Mouse (Mus musculus) thymus, adult 2 months (tissue): ENCODE data around the gene Hip1r. TPM values are rescaled to one million over a fixed set of nuclear protein-coding genes. Genes with fewer than 3 reads are reported as not detected.

Source experiments
- DNase-seq: peaks from one replicate; pipeline ENCODE4 v3.0.0; 2021
- H3K27ac ChIP-seq: fragments of 200-500 bp; 2 replicates; pipeline ENCODE4 v1.5.1; 2012; ENCODE audit warnings: low read length, control low read depth; ENCODE audit not compliant: control insufficient read depth, insufficient read depth
- H3K27me3 ChIP-seq: fragments of 200-500 bp; 2 replicates; pipeline ENCODE4 v1.6.1; 2012; ENCODE audit warnings: mild to moderate bottlenecking, low read length, moderate library complexity, mixed read lengths; ENCODE audit not compliant: control insufficient read depth, insufficient read depth
- H3K36me3 ChIP-seq: fragments of 200-500 bp; 2 replicates; pipeline ENCODE4 v1.6.1; 2012; ENCODE audit warnings: mild to moderate bottlenecking, low read length, moderate library complexity; ENCODE audit not compliant: control insufficient read depth, insufficient read depth
- H3K4me1 ChIP-seq: fragments of 200-500 bp; replicated peaks from 2 replicates; pipeline ENCODE4 v1.6.1; 2012; ENCODE audit warnings: low read length; ENCODE audit not compliant: control insufficient read depth, insufficient read depth
- H3K4me3 ChIP-seq: fragments of 200-500 bp; 2 replicates; pipeline ENCODE4 v1.5.1; 2012; ENCODE audit warnings: mild to moderate bottlenecking, low read length, control low read depth, moderate library complexity; ENCODE audit not compliant: control insufficient read depth, insufficient read depth
- CTCF ChIP-seq: fragments of 200-500 bp; IDR thresholded peaks from 2 replicates; pipeline ENCODE4 v1.5.1; 2012; ENCODE audit warnings: mild to moderate bottlenecking, control low read depth, low read length, moderate library complexity, borderline replicate concordance; ENCODE audit not compliant: control insufficient read depth, poor library complexity, insufficient read depth; ENCODE audit errors: extremely low read depth
- POLR2A ChIP-seq: fragments of 200-500 bp; IDR thresholded peaks from 2 replicates; pipeline ENCODE4 v1.6.1; 2012; ENCODE audit warnings: mild to moderate bottlenecking, low read length, control low read depth, moderate library complexity; ENCODE audit not compliant: control insufficient read depth, poor library complexity, insufficient read depth; ENCODE audit errors: extremely low read depth
- WGBS: fragments of 180-500 bp; shearing (Covaris S2); methylation state at CpG from one replicate; pipeline ENCODE4 v1.1.7; 2018; 5-methylcytosine and 5-hydroxymethylcytosine counted together
- polyA plus RNA-seq: library from polyadenylated mRNA; depleted of rRNA; stranded (reverse); fragments of >200 nt; gene quantifications from 2 replicates; pipeline ENCODE4 v1.2.3, GENCODE M21; 2012

The Hip1r gene
- polyA plus RNA-seq, 1 experiment = 13.8 TPM

DNA sequence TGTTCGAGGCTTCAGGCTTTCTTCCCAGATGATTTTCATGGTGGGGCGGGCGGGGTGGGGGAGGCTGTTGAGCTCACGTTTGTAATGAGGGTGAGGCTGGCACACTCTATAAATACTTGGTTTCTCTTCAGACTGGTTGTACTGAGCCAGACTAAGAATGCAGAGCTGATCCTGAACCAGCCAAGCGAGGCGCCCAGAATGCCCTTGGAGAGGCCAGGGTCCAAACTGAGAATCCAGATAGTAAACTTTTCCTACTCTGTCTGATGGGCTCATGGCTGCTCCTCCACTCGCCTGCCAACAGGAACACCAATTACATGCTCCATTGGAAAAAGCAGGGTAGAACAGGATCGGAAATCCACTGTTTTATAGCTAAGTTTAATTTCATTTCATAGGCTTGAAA is 4.2 kb upstream of the Hip1r start:
- H3K4me1 ChIP-seq = peaks cover 7% of the 10 kb centered on the region; the same call in 1 of the 2 replicates
- TF ChIP-seq POLR2A = no peak
- TF ChIP-seq CTCF = no peak
- H3K36me3 ChIP-seq = no peaks in the 10 kb centered on the region
- H3K27me3 ChIP-seq = no peaks in the 10 kb centered on the region
- no peak overlapping the region for H3K4me3 ChIP-seq
- H3K27ac ChIP-seq = no peak overlapping the region
- DNase-seq = no peak
- WGBS = 91% methylated on average over 8 of the region's 8 CpGs

DNA sequence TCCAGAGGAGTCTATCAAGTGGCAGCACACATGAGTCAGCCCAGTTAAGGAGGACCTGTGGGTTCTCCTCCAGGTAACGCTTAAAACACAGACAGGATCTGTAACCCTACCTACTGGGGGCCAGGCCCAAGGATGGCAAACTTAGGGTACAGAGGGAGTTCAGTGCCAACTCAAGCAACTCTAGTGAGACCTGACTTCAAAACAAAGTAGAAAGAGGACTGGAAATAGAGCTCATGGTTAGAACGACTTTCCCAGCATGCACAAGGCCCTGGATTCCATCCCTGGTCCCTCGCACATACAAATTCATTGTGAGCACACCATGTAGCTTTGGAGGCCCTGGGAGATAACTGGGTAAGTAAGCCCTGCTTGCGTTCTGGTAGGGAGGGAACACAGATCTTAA is 2.9 kb upstream of the Hip1r start:
- H3K27me3 ChIP-seq = no peaks in the 10 kb centered on the region
- DNase-seq = no peak
- no peak overlapping the region for H3K4me3 ChIP-seq

DNA sequence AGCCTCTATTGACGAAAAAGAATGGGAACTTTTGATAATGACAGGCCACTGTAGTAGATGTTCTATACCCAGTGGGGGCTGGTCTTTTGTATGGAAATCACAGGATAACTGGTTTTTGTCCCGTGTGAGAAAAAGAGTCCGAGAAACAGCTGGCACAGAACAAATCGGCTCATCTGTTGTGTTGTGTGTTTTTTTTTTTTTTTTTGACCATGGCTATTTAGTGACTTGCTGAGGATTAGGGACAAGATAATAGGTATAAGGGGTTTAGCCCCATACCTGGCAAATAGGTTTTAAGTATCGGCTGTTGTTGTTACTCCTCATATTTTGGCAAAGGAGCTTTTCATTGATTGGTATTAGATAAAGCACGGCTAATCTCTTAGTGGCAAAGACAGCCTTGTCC is 975 bp upstream of the Hip1r start:
- peaks cover 14% of the 10 kb centered on the region for H3K4me1 ChIP-seq
- 83% methylated on average over 6 of the region's 6 CpGs for WGBS
- no peak overlapping the region for H3K4me3 ChIP-seq
- H3K27ac ChIP-seq = no peak overlapping the region
- no peaks in the 10 kb centered on the region for H3K27me3 ChIP-seq
- DNase-seq = no peak
- no peaks in the 10 kb centered on the region for H3K36me3 ChIP-seq
- TF ChIP-seq CTCF = no peak
- no peak for TF ChIP-seq POLR2A

More for the DNA sequence above, 2.9 kb upstream of the Hip1r start:
- H3K27ac ChIP-seq = no peak overlapping the region
- H3K36me3 ChIP-seq = no peaks in the 10 kb centered on the region
- WGBS = 93% methylated on average over 4 of the region's 4 CpGs
- peaks cover 10% of the 10 kb centered on the region; the same call in 1 of the 2 replicates for H3K4me1 ChIP-seq
- TF ChIP-seq POLR2A (no peak), CTCF (no peak)

DNA sequence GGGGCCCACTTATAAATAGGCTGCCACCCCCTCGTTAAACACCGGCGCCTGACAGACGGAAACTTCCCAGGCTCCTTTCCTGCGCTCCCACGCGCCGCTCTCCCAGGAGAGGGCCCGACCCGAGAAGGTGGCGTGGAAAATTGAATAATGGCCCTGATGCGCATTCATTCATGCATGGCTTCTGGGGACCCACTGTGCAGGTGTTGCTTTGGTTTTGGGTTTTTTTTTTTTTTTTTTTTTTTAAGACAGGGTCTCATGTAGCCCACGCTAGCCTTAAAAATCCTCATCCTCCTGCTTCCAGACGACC is 704 bp downstream of the Hip1r start:
- 2% methylated on average over 14 of the region's 14 CpGs for WGBS
- no peak for DNase-seq
- TF ChIP-seq POLR2A = no peak
- TF ChIP-seq CTCF = no peak
- no peaks in the 10 kb centered on the region for H3K36me3 ChIP-seq
- H3K27ac ChIP-seq = no peak overlapping the region; the same call in 1 of the 2 replicates
- H3K27me3 ChIP-seq = no peaks in the 10 kb centered on the region
- peak overlapping the region; percentile 76 for H3K4me3 ChIP-seq
- peaks cover 14% of the 10 kb centered on the region for H3K4me1 ChIP-seq

DNA sequence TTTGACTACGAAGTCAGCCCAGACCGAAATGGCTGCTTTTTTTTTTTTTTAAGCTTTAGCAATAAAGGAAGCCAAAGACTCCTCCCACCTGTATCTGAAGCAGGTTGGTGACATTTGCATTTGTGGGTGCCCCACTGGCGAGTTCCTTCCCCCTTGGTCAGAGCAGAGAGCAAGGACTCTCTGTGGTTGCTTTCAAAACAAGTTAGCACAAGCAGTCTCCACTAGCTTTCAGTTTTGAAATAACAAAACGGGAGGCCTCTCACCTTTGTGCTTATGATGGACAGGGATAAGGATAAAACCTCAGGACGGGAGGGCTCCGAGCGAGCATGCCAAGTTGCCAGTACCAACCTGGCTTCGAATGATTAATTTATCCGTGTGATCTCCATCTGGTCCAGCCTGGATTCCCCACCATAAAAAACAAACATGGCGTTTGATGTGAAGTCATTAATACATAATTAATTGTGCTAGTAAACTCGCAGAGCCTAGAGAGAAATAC is 1.2 kb downstream of the Hip1r start:
- TF ChIP-seq CTCF (no peak), POLR2A (no peak)
- Histone ChIP-seq H3K4me1 (peaks cover 14% of the 10 kb centered on the region), H3K27ac (no peak overlapping the region), H3K4me3 (no peak overlapping the region), H3K36me3 (no peaks in the 10 kb centered on the region), H3K27me3 (no peaks in the 10 kb centered on the region)
- 12% methylated on average over 11 of the region's 11 CpGs for WGBS
- peak; percentile 22 for DNase-seq

DNA sequence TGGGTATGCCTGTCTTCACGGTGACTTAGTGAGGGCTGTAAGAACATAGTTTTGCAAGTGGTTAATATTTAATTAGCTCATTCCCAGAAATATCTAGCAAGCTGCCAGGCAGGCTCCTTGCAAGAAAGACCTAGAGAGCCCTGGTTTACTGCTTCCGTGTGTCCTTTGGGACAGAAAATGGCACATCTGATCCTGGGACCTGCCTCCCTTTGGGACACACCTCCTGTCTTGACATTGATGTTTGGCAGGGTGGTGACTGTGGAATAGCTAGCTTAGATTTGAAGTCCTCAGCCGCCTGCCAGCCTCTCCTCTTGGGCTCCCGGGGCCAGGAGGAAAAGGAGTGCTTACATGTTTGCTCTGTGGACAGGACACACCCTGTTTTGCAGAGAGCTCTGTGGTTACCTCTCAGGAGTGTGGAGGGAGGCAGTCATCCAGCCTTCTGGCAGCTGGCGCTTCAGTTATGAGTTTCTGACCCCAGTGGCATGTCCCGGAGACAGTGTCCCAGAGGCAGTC is 2.3 kb downstream of the Hip1r start:
- Histone ChIP-seq H3K27me3 (no peaks in the 10 kb centered on the region), H3K4me3 (no peak overlapping the region), H3K27ac (no peak overlapping the region), H3K4me1 (peaks cover 14% of the 10 kb centered on the region), H3K36me3 (no peaks in the 10 kb centered on the region)
- 50% methylated on average over 6 of the region's 6 CpGs for WGBS
- TF ChIP-seq POLR2A = no peak
- TF ChIP-seq CTCF = no peak
- no peak for DNase-seq

DNA sequence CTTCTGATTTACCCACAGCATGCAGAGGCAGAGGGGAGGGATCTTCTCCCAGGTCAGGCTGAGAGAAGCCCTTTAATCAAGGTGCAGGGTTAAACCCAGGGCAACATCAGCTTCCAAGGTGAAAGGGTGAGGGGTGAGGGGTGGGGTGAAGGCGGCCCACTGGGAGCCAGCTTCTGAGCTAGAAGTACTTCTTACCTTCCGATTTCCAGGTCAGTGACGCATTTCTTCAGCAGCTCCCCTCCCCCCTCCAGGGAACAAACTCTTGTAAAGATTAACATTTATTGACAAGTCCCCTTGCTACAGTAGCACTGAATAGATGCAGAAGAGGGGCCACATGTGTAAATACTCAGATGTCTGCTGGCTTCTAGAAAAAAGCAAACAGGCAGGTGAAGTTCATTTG is 3.8 kb downstream of the Hip1r start:
- DNase-seq = no peak
- TF ChIP-seq CTCF (no peak), POLR2A (no peak)
- WGBS = 96% methylated on average over 3 of the region's 3 CpGs
- H3K36me3 ChIP-seq = no peaks in the 10 kb centered on the region
- H3K27ac ChIP-seq = no peak overlapping the region
- no peaks in the 10 kb centered on the region for H3K27me3 ChIP-seq
- peaks cover 14% of the 10 kb centered on the region for H3K4me1 ChIP-seq
- no peak overlapping the region for H3K4me3 ChIP-seq
